Mouse (Mus musculus): Measurements from ENCODE around the gene Ephb2. TPM values are rescaled to one million over a fixed set of nuclear protein-coding genes. Genes with fewer than 3 reads are reported as not detected.

The Ephb2 gene
- not detected for polyA plus RNA-seq (2014; fragmentation: Illumina TruSeq; extraction: RNeasy Lipid Tissue Mini Kit (QIAGEN cat#74804); ENCODE audit: low read depth, low replicate concordance)

GRCm38 (mm10) chr4:136835621-136836386 lies at the start of gene Ephb2:
Gene Ephb2, minus strand, starts transcription at chr4:136835988.

GRCm38 (mm10) chr4:136622388-136622787 lies 213.4 kb downstream of the Ephb2 start, which contains the start of gene Lactbl1:
Gene Lactbl1, plus strand, starts transcription at chr4:136622621.

DNA sequence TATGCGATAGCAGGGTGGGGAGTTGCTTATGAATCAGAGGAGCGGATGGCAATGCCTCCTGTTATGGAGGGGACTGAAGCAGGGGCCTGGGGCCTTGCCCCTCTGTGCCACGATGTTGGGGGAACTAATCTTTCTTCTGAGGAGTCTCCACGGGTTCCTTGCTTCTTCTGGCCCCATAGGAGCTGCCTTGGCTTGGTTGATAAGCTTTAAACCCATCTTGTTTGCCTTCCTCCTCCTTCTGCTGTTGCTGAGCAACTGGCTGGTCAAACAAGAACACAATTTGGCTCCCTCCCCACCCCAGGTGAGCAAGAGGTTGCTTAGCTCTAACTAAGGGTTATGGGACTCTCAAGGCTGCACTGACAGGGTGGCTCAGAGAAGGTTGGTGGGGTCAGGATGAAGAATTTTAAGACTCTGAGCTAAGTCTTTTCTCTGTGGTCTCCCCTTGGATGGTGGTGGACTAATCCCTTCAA lies 225.4 kb downstream of the Ephb2 start, which contains the start of gene Tex46:
Tex46 (plus strand) TSS at position 51 of the 470 bp plus-strand sequence.

DNA sequence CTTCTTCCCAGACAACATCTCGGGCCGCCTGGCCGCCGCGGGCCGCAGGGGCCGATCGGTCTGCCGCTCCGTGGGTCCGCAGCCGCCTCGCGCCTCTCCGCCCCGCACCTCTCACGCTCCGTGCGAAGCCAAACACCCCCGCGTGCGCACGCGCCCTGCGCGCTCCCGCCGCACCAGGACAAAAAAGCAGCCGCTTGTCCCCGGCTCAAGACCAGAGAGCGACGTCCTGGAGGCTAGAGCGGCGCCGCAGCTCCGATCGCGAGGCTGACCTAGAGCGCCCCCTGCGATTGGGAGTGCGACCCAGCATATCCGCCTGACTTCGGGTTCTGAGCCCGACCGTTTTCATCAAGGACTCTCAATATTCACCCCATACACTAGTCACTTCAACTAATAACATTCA lies 233.2 kb downstream of the Ephb2 start, which contains the start of gene Kdm1a:
Kdm1a (minus strand) TSS at position 156 of the 400 bp plus-strand sequence.

Other genes with a start within 250 kb of the Ephb2 start
- gene Kdm1a, start 233.3 kb downstream of the Ephb2 start, polyA plus RNA-seq (2014; fragmentation: Illumina TruSeq; extraction: RNeasy Lipid Tissue Mini Kit (QIAGEN cat#74804); ENCODE audit: low read depth, low replicate concordance) = 19.8 TPM
- gene Tex46, start 225.6 kb downstream of the Ephb2 start, polyA plus RNA-seq (2014; fragmentation: Illumina TruSeq; extraction: RNeasy Lipid Tissue Mini Kit (QIAGEN cat#74804); ENCODE audit: low read depth, low replicate concordance) = not detected
- not detected for gene Lactbl1, start 213.4 kb downstream of the Ephb2 start, polyA plus RNA-seq (2014; fragmentation: Illumina TruSeq; extraction: RNeasy Lipid Tissue Mini Kit (QIAGEN cat#74804); ENCODE audit: low read depth, low replicate concordance)
- 5.4 TPM for gene C1qb, start 50.2 kb upstream of the Ephb2 start, polyA plus RNA-seq (2014; fragmentation: Illumina TruSeq; extraction: RNeasy Lipid Tissue Mini Kit (QIAGEN cat#74804); ENCODE audit: low read depth, low replicate concordance)
- 4.5 TPM for gene C1qc, start 57.1 kb upstream of the Ephb2 start, polyA plus RNA-seq (2014; fragmentation: Illumina TruSeq; extraction: RNeasy Lipid Tissue Mini Kit (QIAGEN cat#74804); ENCODE audit: low read depth, low replicate concordance)
- 9.5 TPM for gene C1qa, start 62.8 kb upstream of the Ephb2 start, polyA plus RNA-seq (2014; fragmentation: Illumina TruSeq; extraction: RNeasy Lipid Tissue Mini Kit (QIAGEN cat#74804); ENCODE audit: low read depth, low replicate concordance)
- not detected for gene Epha8, start 120.8 kb upstream of the Ephb2 start, polyA plus RNA-seq (2014; fragmentation: Illumina TruSeq; extraction: RNeasy Lipid Tissue Mini Kit (QIAGEN cat#74804); ENCODE audit: low read depth, low replicate concordance)
- 0.90 TPM for gene Zbtb40, start 212.8 kb upstream of the Ephb2 start, polyA plus RNA-seq (2014; fragmentation: Illumina TruSeq; extraction: RNeasy Lipid Tissue Mini Kit (QIAGEN cat#74804); ENCODE audit: low read depth, low replicate concordance)

Measured in liver, adult 10 weeks (tissue).